7 mouse cellular contexts compared by ENCODE assay signal in genomic region chr17:35301645-35302258, GRCm38 (mm10). TPM values are rescaled to one million over a fixed set of nuclear protein-coding genes. Genes with fewer than 3 reads are reported as not detected.
DNase-seq lines count a peak whose midpoint lies in the region; ATAC-seq and TF ChIP-seq lines count a peak whose summit lies in the region.

No protein-coding gene starts in this region.

- no peak overlapping the region for H3K27ac ChIP-seq in embryonic fibroblast, embryonic 13.5 days (ENCODE audit: insufficient read depth, low read length)

- TF ChIP-seq POLR2A in embryonic fibroblast, embryonic 13.5 days (IDR thresholded peaks at IDR 0.05; ENCODE audit: low read depth, low read length): no peak

- peak; percentile 75 for ATAC-seq in megakaryocyte-erythroid progenitor cell, adult 5-6 weeks (replicated peaks; ENCODE audit: low FRiP score, low TSS enrichment, poor library complexity, severe bottlenecking)

- no peak overlapping the region for H3K4me3 ChIP-seq in embryonic fibroblast, embryonic 13.5 days (ENCODE audit: insufficient read depth, low read length)

- H3K4me1 ChIP-seq in embryonic fibroblast, embryonic 13.5 days (ENCODE audit: control insufficient read depth, insufficient read depth, low read length): no peaks in the 10 kb centered on the region

- peak; percentile 74 for TF ChIP-seq CTCF in embryonic fibroblast, embryonic 13.5 days (IDR thresholded peaks at IDR 0.05; ENCODE audit: borderline replicate concordance, insufficient read depth, low read length)

- peak; percentile 83 for DNase-seq in MEL-GATA-1-ER (ENCODE audit: extremely low read depth, low read depth)
- DNase-seq in adrenal gland, postnatal 4 days (ENCODE audit: low spot score in 2 of 2): peak; percentile 87 to 90
- DNase-seq in heart, postnatal 4 days: peak; percentile 94
- peak; percentile 91 to 99 for DNase-seq in left cerebral cortex, adult 18-20 months (ENCODE audit: low spot score in 2 of 2)
- DNase-seq in spleen, adult 18-20 months: peak; percentile 81 to 99

RNA-seq across cellular contexts. Expression of gene H2-Q1, which starts 18.5 kb away (rescaled TPM):
- 1 to 10 TPM; 1.2 to 1.6 TPM for total RNA-seq in adrenal gland, postnatal 4 days (2021)
- not detected in 2 replicates for polyA plus RNA-seq in embryonic fibroblast, embryonic 13.5 days (2011; ENCODE audit: insufficient read length, low read depth, missing spikeins)
- total RNA-seq in heart, postnatal 4 days (2021): under 1 TPM; 0.43 to 0.55 TPM
- total RNA-seq in left cerebral cortex, adult 18-20 months (2021): 1 to 10 TPM in 1 of 2 experiments, under 1 TPM in 1; 0.79 to 1.2 TPM
- total RNA-seq in megakaryocyte-erythroid progenitor cell, adult 5-6 weeks (2014; fragmentation: Nextera tagmentation): not detected in 2 replicates
- total RNA-seq in megakaryocyte-erythroid progenitor cell, adult 5-6 weeks (2017): not detected in 2 replicates

RNA-seq across cellular contexts. Expression of gene H2-D1, which starts 39.2 kb away (rescaled TPM):
- total RNA-seq in adrenal gland, postnatal 4 days (2021): 10 to 100 TPM; 78.4 to 82.3 TPM
- 98.1 and 108 TPM in 2 replicates for polyA plus RNA-seq in embryonic fibroblast, embryonic 13.5 days (2011; ENCODE audit: insufficient read length, low read depth, missing spikeins)
- total RNA-seq in heart, postnatal 4 days (2021): 10 to 100 TPM; 45.9 to 50.4 TPM
- 10 to 100 TPM; 26.2 to 33.1 TPM for total RNA-seq in left cerebral cortex, adult 18-20 months (2021)
- 237 and 344 TPM in 2 replicates for total RNA-seq in megakaryocyte-erythroid progenitor cell, adult 5-6 weeks (2014; fragmentation: Nextera tagmentation)
- total RNA-seq in megakaryocyte-erythroid progenitor cell, adult 5-6 weeks (2017): 289 and 334 TPM in 2 replicates

RNA-seq across cellular contexts. Expression of gene H2-Q2, which starts 40.3 kb away (rescaled TPM):
- 1 to 10 TPM; 1.0 to 1.3 TPM for total RNA-seq in adrenal gland, postnatal 4 days (2021)
- not detected in 2 replicates for polyA plus RNA-seq in embryonic fibroblast, embryonic 13.5 days (2011; ENCODE audit: insufficient read length, low read depth, missing spikeins)
- under 1 TPM; 0.64 to 0.77 TPM for total RNA-seq in heart, postnatal 4 days (2021)
- under 1 TPM; 0.44 to 0.82 TPM for total RNA-seq in left cerebral cortex, adult 18-20 months (2021)
- total RNA-seq in megakaryocyte-erythroid progenitor cell, adult 5-6 weeks (2014; fragmentation: Nextera tagmentation): not detected in 2 replicates
- not detected in 2 replicates for total RNA-seq in megakaryocyte-erythroid progenitor cell, adult 5-6 weeks (2017)
